Mouse (Mus musculus) hindbrain, embryonic 10.5 days (tissue): ENCODE measurements around the gene Ccnjl. TPM values are rescaled to one million over a fixed set of nuclear protein-coding genes. Genes with fewer than 3 reads are reported as not detected.
A peak's percentile ranks its signal among the peaks of the same experiment; 100 is the strongest.

ENCODE experiments used
- DNase-seq: peaks from one replicate; pipeline ENCODE4 v3.0.0-alpha.2; 2017; ENCODE audit warnings: low spot score
- H3K27ac ChIP-seq: fragments of 300-500 bp; sonication (generic); 2 replicates; pipeline ENCODE4 v1.5.1; 2016; ENCODE audit warnings: mild to moderate bottlenecking, moderate library complexity
- H3K27me3 ChIP-seq: fragments of 300-500 bp; sonication (generic); 2 replicates; pipeline ENCODE4 v1.6.1; 2016; ENCODE audit warnings: mild to moderate bottlenecking; ENCODE audit not compliant: poor library complexity, insufficient read depth, severe bottlenecking
- H3K36me3 ChIP-seq: fragments of 300-500 bp; sonication (generic); 2 replicates; pipeline ENCODE4 v1.6.1; 2016; ENCODE audit warnings: mild to moderate bottlenecking, moderate library complexity
- H3K4me1 ChIP-seq: fragments of 300-500 bp; sonication (generic); replicated peaks from 2 replicates; pipeline ENCODE4 v1.6.1; 2016; ENCODE audit warnings: mild to moderate bottlenecking
- H3K4me3 ChIP-seq: fragments of 300-500 bp; sonication (generic); 2 replicates; pipeline ENCODE4 v1.5.1; 2016; ENCODE audit warnings: mild to moderate bottlenecking, moderate library complexity
- H3K9me3 ChIP-seq: fragments of 300-500 bp; sonication (generic); 2 replicates; pipeline ENCODE4 v1.6.1; 2016; ENCODE audit warnings: mild to moderate bottlenecking, moderate library complexity
- WGBS: fragments of 180-500 bp; shearing (Covaris S2); methylation state at CpG from one replicate; pipeline ENCODE4 v1.1.7; 2016; 5-methylcytosine and 5-hydroxymethylcytosine counted together
- polyA plus RNA-seq: library from polyadenylated mRNA; unstranded; fragments of >200 nt; fragmentation: Nextera tagmentation; extraction: Ambion mirVana; gene quantifications from 2 replicates; pipeline ENCODE4 v1.2.1, GENCODE M21; 2016

Ccnjl gene
- polyA plus RNA-seq, 1 experiment from 2014 or later: 37.4 TPM

GRCm38 (mm10) chr11:43624341-43624740 lies 95.8 kb downstream of the Ccnjl start:
- Histone ChIP-seq H3K4me3 (no peak overlapping the region), H3K27me3 (no peaks in the 10 kb centered on the region), H3K36me3 (no peaks in the 10 kb centered on the region), H3K27ac (no peak overlapping the region), H3K4me1 (peaks cover 18% of the 10 kb centered on the region), H3K9me3 (no peaks in the 10 kb centered on the region)
- DNase-seq: no peak
- WGBS: 98% methylated on average over 1 of the region's 1 CpGs

DNA sequence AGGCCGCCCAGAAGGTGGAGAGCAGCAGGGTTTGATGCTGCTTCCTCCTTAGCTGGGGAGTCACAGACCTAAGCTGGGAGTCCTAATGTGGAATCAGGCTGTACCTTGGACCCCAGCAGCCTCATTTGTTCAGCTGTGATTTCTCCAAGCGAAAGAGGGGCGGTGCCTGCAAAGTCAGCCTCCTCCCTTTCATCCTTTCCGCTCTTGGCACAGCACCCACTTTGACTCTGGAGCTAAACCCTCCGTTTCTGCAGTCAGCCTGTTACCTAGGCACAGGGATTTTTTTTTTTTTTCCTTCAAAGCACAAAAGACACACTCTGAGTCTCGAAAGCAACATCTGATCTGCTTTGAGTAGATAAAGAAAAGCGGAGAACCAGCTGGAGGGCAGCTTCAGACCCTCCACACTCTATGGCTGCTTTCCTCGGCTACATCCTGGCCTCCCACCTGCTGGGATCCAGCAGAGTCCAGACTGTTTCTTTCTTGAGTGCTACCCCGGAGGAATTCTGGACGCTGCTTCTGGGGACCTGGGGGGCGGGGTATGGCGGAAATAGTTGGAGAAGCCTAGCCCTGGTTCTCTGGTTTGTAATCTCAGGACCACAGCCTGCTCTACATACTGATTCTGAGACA lies 97.8 kb downstream of the Ccnjl start:
- Histone ChIP-seq H3K27me3 (no peaks in the 10 kb centered on the region), H3K4me1 (peaks cover 26% of the 10 kb centered on the region), H3K27ac (peak overlapping the region; percentile 73), H3K36me3 (no peaks in the 10 kb centered on the region), H3K4me3 (peak overlapping the region; percentile 34), H3K9me3 (no peaks in the 10 kb centered on the region)
- WGBS: 5% methylated on average over 12 of the region's 12 CpGs
- peak; percentile 31 for DNase-seq

DNA sequence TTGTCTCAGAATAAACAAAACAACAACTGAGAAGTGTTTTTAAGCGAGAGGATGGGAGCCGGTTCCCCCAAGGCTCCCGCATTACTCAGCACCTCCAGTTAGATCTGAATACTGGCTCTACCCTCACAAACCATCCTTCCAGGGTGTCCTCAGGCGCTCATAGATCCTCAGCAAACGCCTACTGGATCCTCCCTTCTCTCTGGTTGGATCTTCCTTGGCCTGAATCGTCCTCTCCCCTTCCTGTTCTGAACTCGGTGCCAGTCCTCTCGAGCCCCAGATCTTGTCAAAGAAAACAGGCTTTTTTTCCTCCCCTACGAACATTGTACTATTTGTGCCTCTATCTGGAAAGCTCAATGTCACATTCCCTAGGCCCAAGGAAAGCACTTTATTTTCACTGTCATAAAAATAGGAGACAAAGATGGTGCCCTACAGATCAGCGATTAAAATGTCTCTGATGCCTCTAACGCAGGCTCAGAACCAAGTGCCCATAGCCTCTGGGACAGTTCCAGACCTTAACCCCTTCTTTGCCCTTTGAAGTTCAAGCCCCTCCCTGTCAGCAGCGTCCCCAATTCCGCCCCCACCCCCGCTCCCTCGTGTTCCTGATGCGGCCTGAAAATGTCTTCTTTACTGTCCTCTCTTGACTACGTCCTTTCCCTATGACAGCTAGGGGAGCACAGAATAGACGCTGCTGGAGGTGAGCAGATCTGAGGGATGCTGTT lies 98.5 kb downstream of the Ccnjl start:
- WGBS: 32% methylated on average over 18 of the region's 18 CpGs
- peaks cover 26% of the 10 kb centered on the region for H3K4me1 ChIP-seq
- peak overlapping the region; percentile 73 for H3K27ac ChIP-seq
- H3K4me3 ChIP-seq: peak overlapping the region; percentile 34; the same call in 1 of the 2 replicates
- no peaks in the 10 kb centered on the region for H3K27me3 ChIP-seq
- DNase-seq: no peak
- no peaks in the 10 kb centered on the region for H3K36me3 ChIP-seq
- H3K9me3 ChIP-seq: no peaks in the 10 kb centered on the region

GRCm38 (mm10) chr11:43631645-43632044 lies 103.1 kb downstream of the Ccnjl start:
- no peaks in the 10 kb centered on the region for H3K9me3 ChIP-seq
- no peak overlapping the region for H3K4me3 ChIP-seq
- peaks cover 37% of the 10 kb centered on the region for H3K4me1 ChIP-seq
- no peak overlapping the region for H3K27ac ChIP-seq
- H3K27me3 ChIP-seq: no peaks in the 10 kb centered on the region
- no peaks in the 10 kb centered on the region for H3K36me3 ChIP-seq
- WGBS: 90% methylated on average over 9 of the region's 9 CpGs
- DNase-seq: no peak

DNA sequence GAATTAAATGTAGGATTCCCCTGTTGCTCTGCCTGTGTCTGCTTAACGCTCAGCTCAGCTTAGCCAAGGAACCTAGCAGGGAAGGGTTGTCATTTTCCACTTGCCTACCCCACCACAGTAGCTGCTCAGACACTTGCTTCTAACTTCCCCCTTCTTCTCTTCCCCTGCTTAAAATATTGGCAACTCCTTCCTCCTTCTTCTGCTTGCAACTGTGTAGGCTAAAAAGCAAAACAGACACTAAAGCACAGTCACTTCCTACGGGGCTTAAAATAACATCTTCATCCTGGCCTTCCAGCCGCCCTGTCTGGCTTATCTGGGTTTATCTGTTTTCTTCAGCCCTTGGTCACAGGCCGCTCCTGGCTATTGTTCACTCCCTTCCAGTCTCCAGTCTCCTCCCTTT lies 104.0 kb downstream of the Ccnjl start:
- H3K9me3 ChIP-seq: no peaks in the 10 kb centered on the region
- H3K27me3 ChIP-seq: no peaks in the 10 kb centered on the region
- no peak overlapping the region for H3K4me3 ChIP-seq
- H3K27ac ChIP-seq: peak overlapping the region; percentile 1; the same call in 1 of the 2 replicates
- H3K4me1 ChIP-seq: peaks cover 28% of the 10 kb centered on the region
- WGBS: 67% methylated on average over 4 of the region's 4 CpGs
- no peaks in the 10 kb centered on the region for H3K36me3 ChIP-seq
- DNase-seq: no peak

DNA sequence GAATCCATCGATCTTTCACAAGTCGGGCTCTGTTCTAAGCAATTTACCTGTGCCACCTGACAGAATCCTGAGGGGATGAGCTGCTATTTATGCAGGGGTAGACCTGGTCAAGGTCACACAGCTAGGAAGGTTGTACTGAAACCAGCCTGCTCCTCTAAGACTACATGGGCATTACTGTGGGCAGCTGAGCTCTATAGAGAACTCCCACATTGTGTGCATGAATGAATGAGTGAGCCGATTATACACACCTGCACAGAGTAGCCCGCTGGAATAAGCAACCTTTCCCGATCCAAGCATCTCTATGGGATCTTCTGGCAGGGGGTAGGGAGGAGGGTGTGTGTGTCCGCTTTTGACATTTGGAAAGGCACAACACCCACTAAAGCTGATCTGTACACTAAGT lies 104.6 kb downstream of the Ccnjl start:
- DNase-seq: no peak
- Histone ChIP-seq H3K27ac (peak overlapping the region; percentile 82), H3K4me3 (no peak overlapping the region), H3K36me3 (no peaks in the 10 kb centered on the region), H3K9me3 (no peaks in the 10 kb centered on the region), H3K27me3 (no peaks in the 10 kb centered on the region), H3K4me1 (peaks cover 28% of the 10 kb centered on the region)
- 85% methylated on average over 6 of the region's 6 CpGs for WGBS

- WGBS: 24% methylated on average over 19 of the region's 19 CpGs
- peak; percentile 70 for DNase-seq
- Histone ChIP-seq H3K9me3 (no peaks in the 10 kb centered on the region), H3K4me3 (peak overlapping the region; percentile 22; the same call in 1 of the 2 replicates), H3K4me1 (peaks cover 28% of the 10 kb centered on the region), H3K36me3 (no peaks in the 10 kb centered on the region), H3K27ac (peak overlapping the region; percentile 82), H3K27me3 (no peaks in the 10 kb centered on the region)
Observed at GRCm38 (mm10) chr11:43633658-43634401, 105.2 kb downstream of the Ccnjl start.

Other genes with a start within 250 kb of the Ccnjl start
- 115 and 124 TPM in 2 replicates for gene Pttg1, start 102.5 kb upstream of the Ccnjl start, polyA plus RNA-seq
- 53.5 and 54.6 TPM in 2 replicates for gene Slu7, start 95.0 kb upstream of the Ccnjl start, polyA plus RNA-seq
- gene C1qtnf2, start 54.5 kb upstream of the Ccnjl start, polyA plus RNA-seq: 1.1 and 1.3 TPM in 2 replicates
- gene 4933415A04Rik, start 58.3 kb downstream of the Ccnjl start, polyA plus RNA-seq: 10.4 and 12.8 TPM in 2 replicates
- not detected in 2 replicates for gene Fabp6, start 72.8 kb downstream of the Ccnjl start, polyA plus RNA-seq
- 27.3 and 34.1 TPM in 2 replicates for gene Pwwp2a, start 153.2 kb downstream of the Ccnjl start, polyA plus RNA-seq
- 78.4 and 85.3 TPM in 2 replicates for gene Ttc1, start 219.2 kb downstream of the Ccnjl start, polyA plus RNA-seq